Mouse (Mus musculus): ENCODE results near the gene Ttc25. TPM values are rescaled to one million over a fixed set of nuclear protein-coding genes. Genes with fewer than 3 reads are reported as not detected.

Gene Ttc25
- polyA plus RNA-seq, 1 experiment: not detected

DNA sequence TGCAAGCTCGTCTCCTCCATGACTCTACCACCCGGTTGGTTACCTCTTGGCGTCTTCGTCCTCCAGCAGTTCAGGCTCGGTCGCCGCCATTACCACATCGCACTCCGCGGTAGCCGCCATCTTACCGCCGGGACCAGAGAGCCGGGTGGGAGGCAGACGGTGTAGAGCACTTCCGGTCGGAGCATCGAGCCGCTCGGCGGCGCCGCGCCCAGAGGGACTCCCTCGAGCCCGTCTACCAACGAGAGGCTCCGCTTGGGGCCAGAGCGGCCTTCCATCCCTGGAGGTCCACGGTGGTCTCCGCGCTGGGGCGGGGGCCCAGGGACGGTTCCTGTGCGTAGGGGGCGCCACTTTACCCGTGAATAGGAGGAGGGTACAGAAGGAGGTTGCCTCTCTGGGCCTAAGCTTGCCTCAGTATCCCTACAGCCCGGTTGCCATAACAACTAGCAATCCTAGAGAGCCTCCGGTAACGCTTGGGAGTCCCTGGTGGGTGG, 74.1 kb downstream of the Ttc25 start:
- peak; percentile 69 for DNase-seq (ENCODE audit: low read depth, low spot score)
- under 1% methylated on average over 40 of the region's 40 CpGs for WGBS

DNA sequence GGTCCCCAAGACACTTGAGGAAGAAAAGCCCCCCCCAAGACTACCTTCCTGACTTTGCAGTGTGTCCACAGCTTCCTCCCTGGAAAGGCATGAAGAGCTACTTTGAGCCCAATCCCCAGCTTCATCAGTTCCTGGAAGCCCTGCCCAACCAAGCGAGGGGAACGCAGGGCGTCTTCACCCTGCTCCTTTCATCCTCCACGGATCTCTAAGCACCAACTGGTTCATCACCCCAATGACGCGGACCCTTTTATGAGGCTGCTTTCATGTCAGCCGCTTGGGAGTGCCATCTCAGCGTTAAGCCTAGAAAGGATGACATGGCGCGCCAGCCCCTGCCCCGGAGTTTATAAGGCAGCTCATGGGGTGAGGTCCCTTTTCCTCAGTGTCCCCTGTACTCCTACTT, 74.6 kb downstream of the Ttc25 start, which contains the start of gene Dnajc7:
TSS of gene Dnajc7 (minus strand) at position 187 of the 400 bp plus-strand sequence.
- 5% methylated on average over 11 of the region's 11 CpGs for WGBS
- DNase-seq (ENCODE audit: low read depth, low spot score): no peak

Other genes with a start within 250 kb of the Ttc25 start
- gene Eif1, start 225.7 kb upstream of the Ttc25 start, polyA plus RNA-seq (2012; rRNA removed): 146 and 159 TPM in 2 replicates
- not detected in 2 replicates for gene Gast, start 211.2 kb upstream of the Ttc25 start, polyA plus RNA-seq (2012; rRNA removed)
- gene Hap1, start 189.5 kb upstream of the Ttc25 start, polyA plus RNA-seq (2012; rRNA removed): 5.2 and 5.4 TPM in 2 replicates
- 216 and 335 TPM in 2 replicates for gene Jup, start 147.8 kb upstream of the Ttc25 start, polyA plus RNA-seq (2012; rRNA removed)
- 5.7 and 6.0 TPM in 2 replicates for gene P3h4, start 130.8 kb upstream of the Ttc25 start, polyA plus RNA-seq (2012; rRNA removed)
- 11.2 and 11.5 TPM in 2 replicates for gene Fkbp10, start 129.9 kb upstream of the Ttc25 start, polyA plus RNA-seq (2012; rRNA removed)
- 18.0 and 18.5 TPM in 2 replicates for gene Nt5c3b, start 103.8 kb upstream of the Ttc25 start, polyA plus RNA-seq (2012; rRNA removed)
- gene Klhl10, start 103.7 kb upstream of the Ttc25 start, polyA plus RNA-seq (2012; rRNA removed): 0.05 and 0.11 TPM in 2 replicates
- gene Klhl11, start 72.9 kb upstream of the Ttc25 start, polyA plus RNA-seq (2012; rRNA removed): 1.2 and 2.5 TPM in 2 replicates
- gene Acly, start 17.6 kb upstream of the Ttc25 start, polyA plus RNA-seq (2012; rRNA removed): 43.0 and 70.5 TPM in 2 replicates
- gene Cnp, start 29.3 kb downstream of the Ttc25 start, polyA plus RNA-seq (2012; rRNA removed): 32.5 and 32.8 TPM in 2 replicates
- 88.6 and 112 TPM in 2 replicates for gene Nkiras2, start 73.6 kb downstream of the Ttc25 start, polyA plus RNA-seq (2012; rRNA removed)
- 53.6 and 60.9 TPM in 2 replicates for gene Dnajc7, start 74.6 kb downstream of the Ttc25 start, polyA plus RNA-seq (2012; rRNA removed)
- 0.14 and 0.59 TPM in 2 replicates for gene Zfp385c, start 146.8 kb downstream of the Ttc25 start, polyA plus RNA-seq (2012; rRNA removed)
- gene Dhx58, start 158.7 kb downstream of the Ttc25 start, polyA plus RNA-seq (2012; rRNA removed): 6.2 and 11.5 TPM in 2 replicates
- gene Kat2a, start 166.9 kb downstream of the Ttc25 start, polyA plus RNA-seq (2012; rRNA removed): 23.5 and 26.7 TPM in 2 replicates
- gene Hspb9, start 168.2 kb downstream of the Ttc25 start, polyA plus RNA-seq (2012; rRNA removed): not detected in 2 replicates
- gene Rab5c, start 192.6 kb downstream of the Ttc25 start, polyA plus RNA-seq (2012; rRNA removed): 255 and 309 TPM in 2 replicates
- 0.06 and 0.08 TPM in 2 replicates for gene Kcnh4, start 214.3 kb downstream of the Ttc25 start, polyA plus RNA-seq (2012; rRNA removed)
- gene Hcrt, start 217.3 kb downstream of the Ttc25 start, polyA plus RNA-seq (2012; rRNA removed): not detected in 2 replicates
- gene Ghdc, start 225.3 kb downstream of the Ttc25 start, polyA plus RNA-seq (2012; rRNA removed): 8.5 and 9.8 TPM in 2 replicates

All from large intestine, adult 2 months (tissue).